In genomic region chr5:105551808-105552207, GRCm38 (mm10) we compare ENCODE assay signal across 22 mouse cellular contexts. TPM values are rescaled to one million over a fixed set of nuclear protein-coding genes. Genes with fewer than 3 reads are reported as not detected.
A peak's percentile ranks its signal among the peaks of the same experiment; 100 is the strongest.
DNase-seq lines count a peak whose midpoint lies in the region; ATAC-seq and TF ChIP-seq lines count a peak whose summit lies in the region.
"Had no signal": no experiment of that assay in that cellular context is flagged by ENCODE, and none has a peak within 500 bp of the region (broad histone marks: within the 10 kb centered on the region; RNA-seq: fewer than 3 reads in every experiment).

No protein-coding gene starts in this region.

- H3K4me1 ChIP-seq in kidney, adult 2 months (ENCODE audit: control insufficient read depth, insufficient read depth, low read length) = no peaks in the 10 kb centered on the region
- H3K4me1 ChIP-seq in kidney, embryonic 14.5 days (ENCODE audit: control insufficient read depth, insufficient read depth, low read length) = no peaks in the 10 kb centered on the region
- H3K4me1 ChIP-seq in lung, postnatal 0 days (ENCODE audit: insufficient read depth, low read depth, low read length) = no peaks in the 10 kb centered on the region
- peaks cover 7% of the 10 kb centered on the region for H3K4me1 ChIP-seq in lung, adult 2 months (ENCODE audit: control insufficient read depth, insufficient read depth, low read length)
- peaks cover 18% of the 10 kb centered on the region for H3K4me1 ChIP-seq in brown adipose tissue, adult 24 weeks (ENCODE audit: control insufficient read depth, insufficient read depth, insufficient read length, low read length)
- H3K4me1 ChIP-seq: embryonic facial prominence, embryonic 15.5 days; forebrain, embryonic 10.5 days; heart, embryonic 10.5 days; hindbrain, embryonic 10.5 days had no signal

- H3K27ac ChIP-seq in kidney, adult 2 months (ENCODE audit: insufficient read depth, low read depth, low read length) = peak overlapping the region; percentile 75
- no peak overlapping the region for H3K27ac ChIP-seq in kidney, embryonic 14.5 days (ENCODE audit: low read depth, low read length)
- no peak overlapping the region for H3K27ac ChIP-seq in lung, postnatal 0 days (ENCODE audit: low read length)
- H3K27ac ChIP-seq in brown adipose tissue, adult 24 weeks (replicated peaks; ENCODE audit: low read depth, low read length) = peak overlapping the region; percentile 85
- H3K27ac ChIP-seq: embryonic facial prominence, embryonic 15.5 days; forebrain, embryonic 10.5 days; heart, embryonic 10.5 days; hindbrain, embryonic 10.5 days; hindbrain, embryonic 14.5 days had no signal

- H3K27me3 ChIP-seq in kidney, adult 2 months (replicated peaks; ENCODE audit: control insufficient read depth, insufficient read depth, low read length) = no peaks in the 10 kb centered on the region
- H3K27me3 ChIP-seq in kidney, embryonic 14.5 days (ENCODE audit: control insufficient read depth, insufficient read depth, low read length) = no peaks in the 10 kb centered on the region
- no peaks in the 10 kb centered on the region for H3K27me3 ChIP-seq in lung, postnatal 0 days (replicated peaks; ENCODE audit: insufficient read depth, low read length)
- H3K27me3 ChIP-seq: embryonic facial prominence, embryonic 15.5 days had no signal

- 68% methylated on average over 1 of the region's 1 CpGs for WGBS in kidney, adult 2 months
- 76% methylated on average over 1 of the region's 1 CpGs for WGBS in kidney, embryonic 14.5 days
- 44% methylated on average over 1 of the region's 1 CpGs for WGBS in lung, postnatal 0 days
- WGBS in lung, adult 2 months = 27% methylated on average over 1 of the region's 1 CpGs

- TF ChIP-seq EP300 in lung, postnatal 0 days (IDR thresholded peaks at IDR 0.05) = peak; percentile 12; the same call in 1 of the 2 replicates

- ATAC-seq in kidney, embryonic 14.5 days (ENCODE audit: low FRiP score, low TSS enrichment) = no peak
- no peak for ATAC-seq in lung, postnatal 0 days
- ATAC-seq: forebrain, embryonic 14.5 days had no signal

- no peak overlapping the region for H3K9ac ChIP-seq in kidney, embryonic 14.5 days (ENCODE audit: low read depth, low read length)
- H3K9ac ChIP-seq in lung, postnatal 0 days (replicated peaks; ENCODE audit: low read depth) = no peak overlapping the region
- H3K9ac ChIP-seq: embryonic facial prominence, embryonic 15.5 days; hindbrain, embryonic 14.5 days had no signal

- no peak for TF ChIP-seq POLR2A in kidney, adult 2 months (IDR thresholded peaks at IDR 0.05; ENCODE audit: low read depth, low read length)
- no peak for TF ChIP-seq POLR2A in lung, adult 2 months (IDR thresholded peaks at IDR 0.05; ENCODE audit: borderline replicate concordance, extremely low read depth, low read depth, low read length)

- no peaks in the 10 kb centered on the region for H3K36me3 ChIP-seq in kidney, adult 2 months (ENCODE audit: control insufficient read depth, insufficient read depth, low read length)
- no peaks in the 10 kb centered on the region for H3K36me3 ChIP-seq in kidney, embryonic 14.5 days (ENCODE audit: control insufficient read depth, insufficient read depth, low read length)
- H3K36me3 ChIP-seq in lung, postnatal 0 days (ENCODE audit: insufficient read depth, low read length) = no peaks in the 10 kb centered on the region
- H3K36me3 ChIP-seq: embryonic facial prominence, embryonic 15.5 days; hindbrain, embryonic 10.5 days had no signal

- no peaks in the 10 kb centered on the region for H3K9me3 ChIP-seq in kidney, embryonic 14.5 days (ENCODE audit: control insufficient read depth, low read length)
- no peaks in the 10 kb centered on the region for H3K9me3 ChIP-seq in lung, postnatal 0 days (ENCODE audit: low read length)
- H3K9me3 ChIP-seq: embryonic facial prominence, embryonic 15.5 days; heart, embryonic 10.5 days; hindbrain, embryonic 10.5 days had no signal

- H3K4me2 ChIP-seq in kidney, embryonic 14.5 days (replicated peaks; ENCODE audit: low read depth, low read length) = no peak overlapping the region
- H3K4me2 ChIP-seq in lung, postnatal 0 days (replicated peaks; ENCODE audit: low read depth, low read length) = no peak overlapping the region
- H3K4me2 ChIP-seq: embryonic facial prominence, embryonic 15.5 days; hindbrain, embryonic 14.5 days had no signal

- H3K4me3 ChIP-seq in kidney, adult 2 months (ENCODE audit: insufficient read depth, low read depth, low read length) = no peak overlapping the region
- H3K4me3 ChIP-seq in kidney, embryonic 14.5 days (ENCODE audit: low read length) = no peak overlapping the region
- H3K4me3 ChIP-seq in lung, postnatal 0 days (ENCODE audit: low read depth, low read length) = no peak overlapping the region
- no peak overlapping the region for H3K4me3 ChIP-seq in lung, adult 2 months (replicated peaks; ENCODE audit: extremely low read depth, low read depth, low read length)
- no peak overlapping the region for H3K4me3 ChIP-seq in brown adipose tissue, adult 24 weeks (ENCODE audit: insufficient read depth, low read depth, low read length)
- H3K4me3 ChIP-seq: embryonic facial prominence, embryonic 15.5 days; erythroblast, embryonic 14.5 days; forebrain, embryonic 10.5 days; gastrocnemius, adult 2 months; heart, embryonic 10.5 days; hindbrain, embryonic 10.5 days had no signal

- peak; percentile 15 for DNase-seq in kidney, adult 2 months
- DNase-seq in lung, postnatal 0 days (ENCODE audit: low spot score) = no peak
- no peak for DNase-seq in lung, adult 2 months
- no peak for DNase-seq in adrenal gland, adult (ENCODE audit: inconsistent age in 2 of 2, low spot score in 1 of 2)
- DNase-seq: adrenal gland, adult 8-10 months; adrenal gland, postnatal 36 days; cerebellum, adult 11 months; cerebellum, adult 8-10 months; cerebellum, postnatal 14 days; embryo, embryonic 11 days; gastrocnemius, adult 2 months; gastrocnemius, postnatal 25 days; heart, postnatal 14 days had no signal

- no peak for TF ChIP-seq CTCF in kidney, adult 2 months (conservative IDR thresholded peaks at IDR 0.05; ENCODE audit: insufficient read depth, insufficient read length, low read depth, low read length)
- no peak for TF ChIP-seq CTCF in lung, postnatal 0 days (IDR thresholded peaks at IDR 0.05)
- no peak for TF ChIP-seq CTCF in lung, adult 2 months (IDR thresholded peaks at IDR 0.05; ENCODE audit: insufficient read depth, low read length)

RNA-seq across cellular contexts. Expression of gene Lrrc8c, which starts 32.6 kb away (rescaled TPM):
- polyA plus RNA-seq in kidney, adult 2 months (2012; rRNA removed) = 13.0 and 13.6 TPM in 2 replicates
- polyA plus RNA-seq in kidney, embryonic 14.5 days (2014; fragmentation: Nextera tagmentation; extraction: Ambion mirVana) = 13.1 and 14.2 TPM in 2 replicates
- polyA plus RNA-seq in lung, postnatal 0 days (2015; fragmentation: Nextera tagmentation; extraction: Ambion mirVana) = 23.0 and 35.0 TPM in 2 replicates
- 43.7 and 51.6 TPM in 2 replicates for polyA plus RNA-seq in lung, adult 2 months (2012; rRNA removed)
- 3.0 and 3.7 TPM in 2 replicates for polyA plus RNA-seq in brown adipose tissue, adult 24 weeks (2012; ENCODE audit: insufficient read depth, insufficient read length, missing spikeins)

Comparison
In these comparisons a context has a peak if more than half of its experiments do, and no peak if none do; other contexts are left out.
1. H3K27ac ChIP-seq: peak in kidney, adult 2 months (single experiment) and brown adipose tissue, adult 24 weeks (single experiment); none in kidney, embryonic 14.5 days (single experiment) and lung, postnatal 0 days (single experiment).